Mouse (Mus musculus) cortical plate, adult 2 months (tissue): ENCODE results near the gene Ninj2.

Source experiments
- CTCF ChIP-seq: fragments of 200-500 bp; IDR thresholded peaks from 2 replicates; pipeline ENCODE4 v1.5.1; 2011; ENCODE audit warnings: mild to moderate bottlenecking, control low read depth, low read length; ENCODE audit not compliant: insufficient read depth; ENCODE audit errors: extremely low read depth
- POLR2A ChIP-seq: fragments of 200-500 bp; IDR thresholded peaks from 2 replicates; pipeline ENCODE4 v1.6.1; 2011; ENCODE audit warnings: mild to moderate bottlenecking, low read length, control low read depth; ENCODE audit not compliant: insufficient read depth; ENCODE audit errors: extremely low read depth

- no peak for TF ChIP-seq CTCF
- TF ChIP-seq POLR2A = no peak
Observed at GRCm38 (mm10) chr6:120154526-120155309, 61.6 kb downstream of the Ninj2 start.
